Mouse (Mus musculus) spleen, adult 2 months (tissue): ENCODE data around the gene BC052040.

Experiments used
- CTCF ChIP-seq: fragments of 200-500 bp; IDR thresholded peaks from 2 replicates; pipeline ENCODE4 v1.5.1; 2011; ENCODE audit warnings: mild to moderate bottlenecking, inconsistent platforms; ENCODE audit not compliant: insufficient read depth, insufficient read length, insufficient replicate concordance; ENCODE audit errors: extremely low read depth
- POLR2A ChIP-seq: fragments of 200-500 bp; IDR thresholded peaks from 2 replicates; pipeline ENCODE4 v1.6.1; 2011; ENCODE audit warnings: low read depth, low read length, inconsistent platforms

DNA sequence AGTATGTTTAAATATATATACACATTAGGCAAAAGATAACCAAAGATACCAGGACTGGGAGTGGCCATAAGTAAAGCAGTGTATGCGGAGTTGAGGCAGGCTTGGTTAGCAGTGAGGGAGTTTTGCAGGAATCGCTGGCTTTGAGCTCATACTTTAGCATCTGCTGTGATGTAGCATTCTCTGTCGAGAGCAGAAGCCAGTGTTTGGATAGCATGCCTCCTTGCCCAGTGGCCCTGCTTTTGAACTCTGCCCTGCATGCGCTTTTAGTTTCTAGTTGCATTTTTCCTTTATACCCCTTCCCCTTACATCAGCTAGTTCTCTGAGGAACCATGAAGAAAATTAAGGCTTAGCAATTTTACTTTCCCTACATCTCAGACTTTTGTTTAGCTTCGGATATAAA is 136.0 kb downstream of the BC052040 start:
- TF ChIP-seq CTCF = no peak
- no peak for TF ChIP-seq POLR2A
